Mouse (Mus musculus) E14TG2a.4 (cell line): ENCODE data around the gene Pla2g2c.

Source experiments
- H3K27me3 ChIP-seq: 2 replicates; pipeline ENCODE4 v1.6.1; 2014; ENCODE audit warnings: low read length, control low read depth; ENCODE audit not compliant: insufficient read depth
- H3K36me3 ChIP-seq: 2 replicates; pipeline ENCODE4 v1.6.1; 2014; ENCODE audit warnings: low read length, control low read depth; ENCODE audit not compliant: insufficient read depth
- H3K4me1 ChIP-seq: replicated peaks from 2 replicates; pipeline ENCODE4 v1.6.1; 2014; ENCODE audit warnings: low read depth, low read length, control low read depth
- H3K4me3 ChIP-seq: replicated peaks from 2 replicates; pipeline ENCODE4 v1.5.1; 2014; ENCODE audit warnings: mild to moderate bottlenecking, low read length
- H3K9me3 ChIP-seq: 2 replicates; pipeline ENCODE4 v1.6.1; 2014; ENCODE audit warnings: low read length, control low read depth
- CTCF ChIP-seq: conservative IDR thresholded peaks from 2 replicates; pipeline ENCODE4 v1.5.1; 2014; ENCODE audit warnings: low read length
- NANOG ChIP-seq: IDR thresholded peaks from 2 replicates; pipeline ENCODE4 v1.6.1; 2014; ENCODE audit warnings: borderline replicate concordance, low read length, mixed read lengths
- POU5F1 ChIP-seq: IDR thresholded peaks from 2 replicates; pipeline ENCODE4 v1.6.1; 2014; ENCODE audit warnings: low read length, borderline replicate concordance

Gene Pla2g2c

DNA sequence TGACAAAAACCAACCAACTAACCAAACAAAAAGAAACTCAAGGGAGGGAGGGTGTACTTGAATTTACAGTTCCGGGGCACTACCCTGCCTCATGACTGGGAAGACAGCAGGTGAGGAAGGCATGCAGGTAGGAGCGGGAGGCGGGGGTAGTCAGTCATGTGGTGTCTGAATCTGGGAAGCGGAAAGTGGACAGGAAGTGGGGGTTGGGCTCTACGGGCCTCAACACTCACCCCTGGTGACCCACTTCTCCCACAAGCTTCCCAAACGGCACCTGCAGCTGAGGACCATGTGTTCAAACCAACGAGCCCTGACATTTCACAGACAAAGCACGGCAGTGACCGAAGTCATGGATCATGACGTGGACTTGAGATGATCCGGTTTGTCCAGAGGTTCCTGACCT is 12.5 kb upstream of the Pla2g2c start:
- no peaks in the 10 kb centered on the region for H3K27me3 ChIP-seq
- no peak for TF ChIP-seq POU5F1
- no peak for TF ChIP-seq CTCF
- no peak for TF ChIP-seq NANOG
- H3K9me3 ChIP-seq, result no peaks in the 10 kb centered on the region
- no peak overlapping the region for H3K4me3 ChIP-seq
- no peaks in the 10 kb centered on the region for H3K36me3 ChIP-seq
- peaks cover 61% of the 10 kb centered on the region for H3K4me1 ChIP-seq

DNA sequence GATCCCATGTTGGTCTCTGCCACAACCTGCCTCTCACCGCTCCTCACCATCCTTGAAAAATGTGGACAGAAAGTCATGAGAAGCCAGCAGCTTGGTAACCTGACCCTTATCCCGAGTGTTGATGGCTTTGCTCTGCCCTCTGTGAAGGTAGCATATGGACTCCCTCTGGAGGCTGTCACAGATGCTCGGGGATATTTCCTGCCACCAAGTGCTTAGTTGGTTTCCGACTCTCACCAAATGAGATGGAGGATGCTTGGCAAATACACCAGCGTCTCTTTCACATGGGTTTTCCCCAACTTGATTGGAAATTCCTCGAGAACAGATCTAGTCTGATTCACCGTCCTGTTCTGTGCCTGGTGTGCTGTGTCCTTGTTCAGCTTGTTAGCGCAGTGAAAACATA is 12.0 kb upstream of the Pla2g2c start:
- Histone ChIP-seq H3K9me3 (no peaks in the 10 kb centered on the region), H3K4me1 (peaks cover 56% of the 10 kb centered on the region), H3K36me3 (no peaks in the 10 kb centered on the region), H3K4me3 (no peak overlapping the region), H3K27me3 (no peaks in the 10 kb centered on the region)
- no peak; the same call in 1 of the 2 replicates for TF ChIP-seq CTCF
- no peak for TF ChIP-seq POU5F1
- TF ChIP-seq NANOG, result no peak

DNA sequence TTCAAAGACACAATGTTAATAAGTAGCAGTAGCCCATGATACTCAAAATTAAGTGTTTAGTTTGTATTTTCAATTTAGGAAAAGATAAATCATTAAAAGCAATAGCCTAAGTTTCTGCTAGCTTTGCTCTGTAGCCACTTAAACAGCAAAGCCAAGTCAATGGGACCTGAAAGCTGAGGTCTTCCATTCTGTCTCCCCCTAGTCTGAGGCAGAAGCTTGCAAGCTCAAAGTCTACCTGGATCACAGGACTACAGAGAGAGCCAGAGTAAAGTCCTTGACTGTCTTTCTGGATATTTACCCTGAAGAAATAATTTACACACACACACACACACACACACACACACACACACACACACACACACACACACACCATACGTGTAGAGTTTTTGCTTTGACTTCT is 10.4 kb upstream of the Pla2g2c start:
- no peaks in the 10 kb centered on the region for H3K27me3 ChIP-seq
- TF ChIP-seq NANOG (no peak), CTCF (no peak), POU5F1 (no peak)

DNA sequence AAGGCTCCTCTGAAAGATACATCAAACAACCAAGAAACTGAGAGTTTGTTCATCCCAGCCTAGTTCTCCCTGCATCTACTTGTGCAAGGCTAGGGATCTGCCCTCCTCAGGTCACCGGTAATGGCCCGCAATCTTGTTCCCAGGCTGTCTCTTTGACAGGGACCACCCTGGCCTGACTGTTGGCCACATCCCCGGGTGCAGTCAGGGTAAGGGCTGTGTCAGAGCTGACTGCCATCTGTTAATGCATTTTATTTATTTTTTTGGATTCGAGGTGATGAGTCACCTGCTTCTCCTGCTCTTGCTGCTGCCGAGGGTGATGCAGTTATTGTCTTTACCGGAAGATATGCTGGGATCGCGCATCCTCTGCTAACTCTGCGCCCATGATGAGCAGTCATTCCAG is 7.9 kb upstream of the Pla2g2c start:
- no peak for TF ChIP-seq POU5F1
- no peak for TF ChIP-seq NANOG
- no peak for TF ChIP-seq CTCF
- Histone ChIP-seq H3K36me3 (peaks cover 23% of the 10 kb centered on the region), H3K9me3 (no peaks in the 10 kb centered on the region)

More for the DNA sequence above, 10.4 kb upstream of the Pla2g2c start:
- H3K9me3 ChIP-seq, result no peaks in the 10 kb centered on the region
- H3K4me1 ChIP-seq, result peaks cover 40% of the 10 kb centered on the region
- H3K36me3 ChIP-seq, result peaks cover 5% of the 10 kb centered on the region
- no peak overlapping the region for H3K4me3 ChIP-seq

DNA sequence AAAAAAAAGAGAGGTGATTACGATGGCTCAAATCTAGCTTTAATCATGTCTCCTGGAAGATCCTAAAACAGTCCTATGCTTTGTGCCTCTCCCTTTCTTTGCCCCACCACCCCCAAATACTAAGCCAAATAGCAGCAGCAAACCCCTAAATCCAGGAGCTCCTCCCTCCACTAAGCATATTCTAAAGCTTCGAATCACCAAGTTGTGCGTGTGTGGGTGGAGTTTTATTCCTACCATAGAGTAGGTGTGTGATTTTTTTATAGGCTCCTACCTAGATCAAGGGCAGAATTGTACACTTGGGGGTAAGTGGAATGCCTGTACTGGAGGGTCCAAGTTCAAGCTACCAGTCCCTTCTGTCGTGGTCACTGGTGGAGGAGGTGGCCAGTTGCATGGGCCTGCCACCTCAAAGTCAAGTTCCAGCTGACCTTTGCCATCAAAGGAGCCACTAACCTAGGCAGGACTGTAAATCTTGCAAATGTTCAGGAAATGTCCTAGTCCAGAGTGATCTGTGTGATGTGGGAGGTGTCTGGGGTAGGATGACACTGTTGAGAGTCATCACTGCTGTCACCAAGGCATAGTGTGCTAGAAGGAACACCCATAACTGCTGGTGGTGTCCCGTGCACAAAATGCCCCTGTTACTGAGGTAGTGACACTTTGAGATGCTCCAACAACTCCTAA is 5.9 kb upstream of the Pla2g2c start:
- H3K27me3 ChIP-seq, result no peaks in the 10 kb centered on the region; the same call in 1 of the 2 replicates
- TF ChIP-seq POU5F1, result no peak
- TF ChIP-seq NANOG, result no peak
- TF ChIP-seq CTCF, result no peak
- no peaks in the 10 kb centered on the region for H3K9me3 ChIP-seq
- H3K4me3 ChIP-seq, result no peak overlapping the region
- H3K36me3 ChIP-seq, result peaks cover 23% of the 10 kb centered on the region
- H3K4me1 ChIP-seq, result peaks cover 23% of the 10 kb centered on the region

More for the DNA sequence above, 7.9 kb upstream of the Pla2g2c start:
- H3K4me1 ChIP-seq, result peaks cover 22% of the 10 kb centered on the region
- H3K4me3 ChIP-seq, result no peak overlapping the region
- H3K27me3 ChIP-seq, result no peaks in the 10 kb centered on the region

DNA sequence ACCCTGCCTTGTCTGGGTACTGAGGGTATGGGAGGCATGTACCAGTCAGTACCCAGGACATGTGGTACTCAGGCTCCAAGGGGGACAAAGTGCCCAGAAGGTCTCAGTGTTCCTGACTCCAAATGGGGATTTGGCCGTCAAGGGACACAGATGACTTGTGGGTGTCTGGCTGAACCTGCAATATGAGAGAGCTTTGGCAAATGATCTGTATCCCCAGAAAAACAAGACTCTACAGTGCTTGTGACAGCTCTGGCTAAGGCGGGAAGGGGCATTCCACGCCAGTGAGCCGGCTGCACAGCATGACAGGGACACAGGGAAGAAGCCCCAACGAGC is 5.4 kb upstream of the Pla2g2c start:
- Histone ChIP-seq H3K27me3 (no peaks in the 10 kb centered on the region; the same call in 1 of the 2 replicates), H3K9me3 (no peaks in the 10 kb centered on the region), H3K4me1 (peaks cover 28% of the 10 kb centered on the region), H3K36me3 (peaks cover 23% of the 10 kb centered on the region), H3K4me3 (no peak overlapping the region)
- no peak for TF ChIP-seq NANOG
- TF ChIP-seq CTCF, result no peak
- no peak for TF ChIP-seq POU5F1

DNA sequence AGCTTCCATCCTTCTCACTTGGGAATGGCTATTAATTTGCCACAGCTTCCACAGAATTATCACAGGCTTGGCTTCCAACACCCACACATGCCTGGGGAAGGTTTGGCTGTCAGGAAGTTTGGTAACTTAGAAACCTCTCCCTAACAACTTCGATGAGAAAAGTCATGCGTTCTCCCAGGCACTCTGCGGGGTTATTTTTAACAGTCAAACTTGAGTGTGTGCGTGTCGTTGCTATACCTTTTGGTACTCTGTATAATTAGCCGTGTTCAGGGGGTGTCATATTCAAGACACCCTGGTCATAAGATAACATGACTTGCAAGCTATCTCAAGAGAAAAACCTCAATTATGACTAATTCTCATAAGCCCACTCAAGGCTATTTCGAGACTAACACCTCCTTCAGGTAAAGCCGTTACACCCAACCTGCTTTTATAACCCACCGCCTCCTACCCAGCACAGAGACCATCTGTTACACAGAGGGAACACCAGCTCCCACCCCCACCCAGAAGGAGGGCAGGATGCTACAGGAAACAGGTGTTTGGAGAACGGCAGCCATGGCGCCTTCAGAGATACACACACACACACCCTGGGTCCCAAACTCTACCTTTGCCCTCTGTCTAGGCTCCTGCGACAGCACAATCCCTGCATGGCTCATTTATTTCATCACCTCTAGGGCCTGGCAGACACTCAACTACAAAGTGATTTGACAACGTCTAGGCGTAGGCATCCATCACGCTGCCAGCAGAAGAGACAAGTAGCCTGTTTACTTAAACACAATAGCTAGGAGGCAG is 905 bp upstream of the Pla2g2c start:
- peaks cover 22% of the 10 kb centered on the region for H3K36me3 ChIP-seq
- peaks cover 50% of the 10 kb centered on the region for H3K4me1 ChIP-seq
- H3K4me3 ChIP-seq, result no peak overlapping the region
- TF ChIP-seq CTCF, result no peak
- no peak for TF ChIP-seq NANOG
- no peak for TF ChIP-seq POU5F1
- H3K27me3 ChIP-seq, result no peaks in the 10 kb centered on the region; the same call in 1 of the 2 replicates
- H3K9me3 ChIP-seq, result no peaks in the 10 kb centered on the region

DNA sequence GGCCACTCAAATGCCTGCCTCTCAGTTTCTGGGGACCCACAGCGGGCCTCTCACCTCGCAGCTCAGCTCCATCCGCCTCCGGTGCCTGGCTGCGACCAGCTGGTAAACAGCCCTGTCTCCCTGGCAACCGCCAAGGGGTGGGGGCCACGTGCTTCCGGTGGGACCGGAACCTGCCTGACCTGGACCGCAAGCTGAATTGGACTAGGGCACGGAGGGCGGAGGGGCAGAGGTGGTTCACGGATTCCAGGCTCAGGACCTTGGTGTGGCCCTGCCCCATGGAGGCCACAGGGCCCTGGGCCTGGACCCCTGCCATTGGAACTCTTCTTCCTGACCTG is 502 bp downstream of the Pla2g2c start:
- TF ChIP-seq CTCF (no peak), NANOG (no peak), POU5F1 (no peak)
- Histone ChIP-seq H3K36me3 (peaks cover 8% of the 10 kb centered on the region), H3K4me1 (peaks cover 62% of the 10 kb centered on the region), H3K27me3 (no peaks in the 10 kb centered on the region; the same call in 1 of the 2 replicates), H3K9me3 (no peaks in the 10 kb centered on the region), H3K4me3 (peak overlapping the region; percentile 75)

DNA sequence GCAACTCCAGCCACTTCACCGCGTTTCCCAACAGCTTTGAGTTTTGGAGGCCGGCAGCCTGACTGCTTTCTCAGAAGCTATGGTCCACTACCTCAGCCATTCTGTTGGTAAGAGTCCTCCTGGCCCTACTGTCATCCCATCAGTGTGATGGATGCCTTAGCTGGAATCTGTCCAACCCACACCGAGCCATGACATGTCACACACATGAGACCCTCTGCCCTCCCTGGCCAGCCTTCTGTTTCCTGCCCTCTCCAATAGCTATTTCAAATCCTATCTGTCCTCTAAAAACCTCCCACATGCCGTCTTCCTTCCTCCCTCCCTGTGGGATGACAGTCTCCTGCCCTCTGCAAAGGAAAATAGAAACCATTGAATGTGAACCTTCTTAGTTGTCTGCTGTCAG is 1.2 kb downstream of the Pla2g2c start:
- peaks cover 62% of the 10 kb centered on the region for H3K4me1 ChIP-seq
- H3K36me3 ChIP-seq, result peaks cover 2% of the 10 kb centered on the region; the same call in 1 of the 2 replicates
- peak overlapping the region; percentile 75 for H3K4me3 ChIP-seq
- H3K27me3 ChIP-seq, result no peaks in the 10 kb centered on the region; the same call in 1 of the 2 replicates
- TF ChIP-seq CTCF (no peak), NANOG (no peak), POU5F1 (no peak)
- no peaks in the 10 kb centered on the region for H3K9me3 ChIP-seq
